Mouse (Mus musculus) ZHBTc4 (cell line): Measurements from ENCODE around the gene Fsip1.

Experiments used
- DNase-seq: peaks from one replicate; pipeline ENCODE4 v3.0.0-alpha.2; 2011; ENCODE audit warnings: low read depth, low spot score

The Fsip1 gene

GRCm38 (mm10) chr2:118099104-118099503 lies 157.7 kb downstream of the Fsip1 start:
- DNase-seq = no peak

GRCm38 (mm10) chr2:118091226-118091625 lies 165.5 kb downstream of the Fsip1 start:
- DNase-seq = no peak

- no peak for DNase-seq
These were observed 169.6 kb downstream of the Fsip1 start for GRCm38 (mm10) chr2:118087044-118087726.

- DNase-seq = no peak
These were observed 171.1 kb downstream of the Fsip1 start for GRCm38 (mm10) chr2:118085647-118086046.

- DNase-seq = no peak
These were observed 172.1 kb downstream of the Fsip1 start for GRCm38 (mm10) chr2:118084693-118085092.

GRCm38 (mm10) chr2:118083652-118084051 lies 173.1 kb downstream of the Fsip1 start:
- no peak for DNase-seq

- DNase-seq = no peak
These were observed 175.2 kb downstream of the Fsip1 start for GRCm38 (mm10) chr2:118081581-118081980.
